Mouse (Mus musculus) subcutaneous adipose tissue, adult 2 months (tissue): ENCODE measurements around the gene Gbx1. TPM values are rescaled to one million over a fixed set of nuclear protein-coding genes. Genes with fewer than 3 reads are reported as not detected.

Experiments used
- polyA plus RNA-seq: library from polyadenylated mRNA; depleted of rRNA; stranded (reverse); fragments of >200 nt; gene quantifications from 2 replicates; pipeline ENCODE4 v1.2.3, GENCODE M21; 2012; ENCODE audit warnings: low replicate concordance; rRNA removed

The Gbx1 gene
- polyA plus RNA-seq: 0.03 and 0.12 TPM in 2 replicates

DNA sequence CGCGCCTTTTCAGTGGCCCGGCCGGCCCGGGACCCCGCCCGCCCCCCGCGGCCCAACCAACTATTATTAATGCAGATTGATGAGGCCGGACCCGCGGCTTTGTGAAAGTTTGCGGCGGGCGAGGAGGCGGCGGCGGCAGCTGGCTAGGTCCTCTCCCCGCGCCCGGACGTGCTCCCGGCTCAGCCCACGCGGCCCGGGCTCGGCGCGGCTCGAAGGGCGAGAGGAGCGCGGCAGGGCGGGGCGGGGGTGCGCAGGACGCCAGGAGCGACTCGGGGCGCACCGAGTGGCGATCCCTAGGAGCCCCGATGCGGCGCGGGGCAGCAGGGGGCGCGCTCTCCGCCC is at the start of gene Gbx1:
TSS of gene Gbx1 (minus strand) at position 314 of the 342 bp plus-strand sequence.

GRCm38 (mm10) chr5:24556709-24557108 is 29.7 kb upstream of the Gbx1 start, which contains the start of gene 4931409K22Rik:
4931409K22Rik (minus strand) TSS chr5:24556809.

GRCm38 (mm10) chr5:24540387-24541143 is 13.6 kb upstream of the Gbx1 start, which contains the start of gene Asb10:
Asb10 (minus strand) TSS chr5:24540978.

Other genes starting within 250 kb of the Gbx1 start
- 37.6 and 114 TPM in 2 replicates for gene Kcnh2, start 175.6 kb downstream of the Gbx1 start, polyA plus RNA-seq
- 41.6 and 73.0 TPM in 2 replicates for gene Nos3, start 162.4 kb downstream of the Gbx1 start, polyA plus RNA-seq
- gene Atg9b, start 135.1 kb downstream of the Gbx1 start, polyA plus RNA-seq: 1.9 and 4.6 TPM in 2 replicates
- 69.9 and 87.9 TPM in 2 replicates for gene Abcb8, start 133.5 kb downstream of the Gbx1 start, polyA plus RNA-seq
- 0.64 and 0.75 TPM in 2 replicates for gene Asic3, start 113.8 kb downstream of the Gbx1 start, polyA plus RNA-seq
- gene Cdk5, start 103.7 kb downstream of the Gbx1 start, polyA plus RNA-seq: 87.6 and 100 TPM in 2 replicates
- 71.2 and 99.7 TPM in 2 replicates for gene Slc4a2, start 103.4 kb downstream of the Gbx1 start, polyA plus RNA-seq
- 257 and 263 TPM in 2 replicates for gene Fastk, start 81.9 kb downstream of the Gbx1 start, polyA plus RNA-seq
- 22.5 and 42.2 TPM in 2 replicates for gene Tmub1, start 79.3 kb downstream of the Gbx1 start, polyA plus RNA-seq
- gene Agap3, start 75.0 kb downstream of the Gbx1 start, polyA plus RNA-seq: 70.0 and 103 TPM in 2 replicates
- gene Asb10, start 13.8 kb upstream of the Gbx1 start, polyA plus RNA-seq: 0.86 and 2.5 TPM in 2 replicates
- 0.04 TPM in 1 of 2 replicates, not detected in the other for gene 4931409K22Rik, start 29.6 kb upstream of the Gbx1 start, polyA plus RNA-seq
- gene Abcf2, start 50.3 kb upstream of the Gbx1 start, polyA plus RNA-seq: 47.6 and 66.5 TPM in 2 replicates
- 53.7 and 55.7 TPM in 2 replicates for gene Chpf2, start 59.5 kb upstream of the Gbx1 start, polyA plus RNA-seq
- 20.1 and 43.3 TPM in 2 replicates for gene Smarcd3, start 97.2 kb upstream of the Gbx1 start, polyA plus RNA-seq
- gene Nub1, start 158.3 kb upstream of the Gbx1 start, polyA plus RNA-seq: 45.0 and 48.6 TPM in 2 replicates
- 5.2 and 9.2 TPM in 2 replicates for gene Wdr86, start 203.5 kb upstream of the Gbx1 start, polyA plus RNA-seq
- 0.35 TPM in 1 of 2 replicates, not detected in the other for gene Crygn, start 230.8 kb upstream of the Gbx1 start, polyA plus RNA-seq